Mouse (Mus musculus) erythroblast, adult 5-6 weeks (primary cell): ENCODE data around the gene A630095N17Rik. TPM values are rescaled to one million over a fixed set of nuclear protein-coding genes. Genes with fewer than 3 reads are reported as not detected.

Source experiments
- ATAC-seq: replicated peaks from 2 replicates; pipeline ENCODE4 v1.8.0; 2016; ENCODE audit warnings: moderate number of reproducible peaks, mild to moderate bottlenecking, moderate TSS enrichment, inconsistent platforms; ENCODE audit not compliant: poor library complexity, low FRiP score, severe bottlenecking
- total RNA-seq, 2 experiments: library from RNA; stranded (forward) in 1 of 2; stranded (reverse) in 1 of 2; fragments of 150-400 nt in 1 of 2; fragments of 200-764, 138-1000 nt in 1 of 2; gene quantifications; 2 replicates each; pipeline versions ENCODE4 v1.2.3 to v1.2.4; 2015 to 2017; ENCODE audit warnings: low replicate concordance in 2 of 2

A630095N17Rik gene
- total RNA-seq, 2 experiments from 2014 or later = not detected

DNA sequence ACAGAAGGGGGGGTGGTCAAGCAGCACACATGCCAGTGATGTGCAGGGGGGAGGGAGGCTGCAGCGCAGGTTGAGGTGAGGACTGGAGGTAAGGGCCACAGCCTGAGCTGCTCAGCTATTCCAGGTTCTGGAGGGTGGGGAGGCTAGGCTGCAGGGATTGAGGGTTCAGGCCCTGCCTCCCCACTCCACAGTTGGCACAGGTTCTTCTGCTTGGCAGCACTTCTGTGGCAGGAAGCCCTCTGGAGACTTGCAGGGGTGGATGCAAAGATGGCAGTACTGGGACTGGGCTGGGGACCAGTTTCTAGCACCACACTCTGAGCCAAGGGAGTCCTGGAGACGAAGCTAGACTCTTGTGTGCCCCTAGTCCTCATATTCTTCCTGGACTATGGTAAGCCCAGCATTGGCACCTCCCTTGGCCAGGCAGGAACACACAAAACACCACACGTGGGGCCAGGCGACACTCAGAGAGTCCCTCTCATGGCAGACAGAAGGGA, 50.5 kb downstream of the A630095N17Rik start:
- no peak for ATAC-seq

DNA sequence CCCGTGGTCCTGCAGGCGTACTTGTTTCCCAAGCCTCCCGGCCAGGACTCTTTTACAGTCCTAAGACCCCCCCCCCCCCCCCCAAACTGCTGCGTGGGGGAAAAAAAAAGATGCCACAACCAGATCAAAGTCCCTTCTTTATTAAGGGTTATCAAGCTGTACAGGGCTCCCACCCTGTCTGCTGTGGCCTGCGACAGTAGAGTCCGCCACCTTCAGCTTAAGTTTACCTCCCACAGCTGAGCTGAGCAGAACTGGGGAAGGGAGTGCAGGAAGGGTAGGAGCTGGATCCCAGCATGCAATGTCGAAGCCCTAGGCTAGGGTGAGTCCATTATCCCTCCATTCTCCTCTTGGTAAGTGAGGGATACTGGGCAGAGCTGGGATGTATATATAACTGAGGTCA, 51.2 kb downstream of the A630095N17Rik start:
- no peak for ATAC-seq

GRCm38 (mm10) chr1:75180105-75180590, 51.8 kb downstream of the A630095N17Rik start, which contains the start of gene Abcb6:
TSS of gene Abcb6 (minus strand) at chr1:75180392.
- peak; percentile 81 for ATAC-seq

GRCm38 (mm10) chr1:75179334-75180104, 52.4 kb downstream of the A630095N17Rik start:
- ATAC-seq = peak; percentile 70

Other genes with a start within 250 kb of the A630095N17Rik start
- gene Nhej1, start 106.9 kb downstream of the A630095N17Rik start, total RNA-seq (2015; ENCODE audit: low replicate concordance) = 0.77 and 8.2 TPM in 2 replicates
- 4.0 and 10.0 TPM in 2 replicates for gene Nhej1, start 106.9 kb downstream of the A630095N17Rik start, total RNA-seq (2017; ENCODE audit: low replicate concordance)
- 1.3 and 3.5 TPM in 2 replicates for gene Slc23a3, start 98.2 kb downstream of the A630095N17Rik start, total RNA-seq (2015; ENCODE audit: low replicate concordance)
- gene Slc23a3, start 98.2 kb downstream of the A630095N17Rik start, total RNA-seq (2017; ENCODE audit: low replicate concordance) = 0.28 and 0.60 TPM in 2 replicates
- gene Cnppd1, start 89.4 kb downstream of the A630095N17Rik start, total RNA-seq (2015; ENCODE audit: low replicate concordance) = 41.6 and 42.7 TPM in 2 replicates
- 135 and 169 TPM in 2 replicates for gene Cnppd1, start 89.4 kb downstream of the A630095N17Rik start, total RNA-seq (2017; ENCODE audit: low replicate concordance)
- gene Retreg2, start 89.3 kb downstream of the A630095N17Rik start, total RNA-seq (2015; ENCODE audit: low replicate concordance) = 30.7 and 38.0 TPM in 2 replicates
- gene Retreg2, start 89.3 kb downstream of the A630095N17Rik start, total RNA-seq (2017; ENCODE audit: low replicate concordance) = 45.0 and 54.0 TPM in 2 replicates
- gene Zfand2b, start 63.5 kb downstream of the A630095N17Rik start, total RNA-seq (2015; ENCODE audit: low replicate concordance) = 15.9 and 28.2 TPM in 2 replicates
- gene Zfand2b, start 63.5 kb downstream of the A630095N17Rik start, total RNA-seq (2017; ENCODE audit: low replicate concordance) = 43.3 and 49.6 TPM in 2 replicates
- 78.2 and 93.0 TPM in 2 replicates for gene Abcb6, start 51.7 kb downstream of the A630095N17Rik start, total RNA-seq (2015; ENCODE audit: low replicate concordance)
- 62.9 and 70.7 TPM in 2 replicates for gene Abcb6, start 51.7 kb downstream of the A630095N17Rik start, total RNA-seq (2017; ENCODE audit: low replicate concordance)
- 8.3 and 10.4 TPM in 2 replicates for gene Ankzf1, start 40.0 kb downstream of the A630095N17Rik start, total RNA-seq (2015; ENCODE audit: low replicate concordance)
- gene Ankzf1, start 40.0 kb downstream of the A630095N17Rik start, total RNA-seq (2017; ENCODE audit: low replicate concordance) = 34.5 and 39.0 TPM in 2 replicates
- gene Atg9a, start 39.9 kb downstream of the A630095N17Rik start, total RNA-seq (2015; ENCODE audit: low replicate concordance) = 107 and 131 TPM in 2 replicates
- 137 and 142 TPM in 2 replicates for gene Atg9a, start 39.9 kb downstream of the A630095N17Rik start, total RNA-seq (2017; ENCODE audit: low replicate concordance)
- gene Glb1l, start 21.3 kb downstream of the A630095N17Rik start, total RNA-seq (2015; ENCODE audit: low replicate concordance) = 12.3 and 12.9 TPM in 2 replicates
- gene Glb1l, start 21.3 kb downstream of the A630095N17Rik start, total RNA-seq (2017; ENCODE audit: low replicate concordance) = 8.1 and 8.6 TPM in 2 replicates
- gene Stk16, start 21.3 kb downstream of the A630095N17Rik start, total RNA-seq (2015; ENCODE audit: low replicate concordance) = 50.4 and 76.9 TPM in 2 replicates
- 31.3 and 50.2 TPM in 2 replicates for gene Stk16, start 21.3 kb downstream of the A630095N17Rik start, total RNA-seq (2017; ENCODE audit: low replicate concordance)
- 433 and 471 TPM in 2 replicates for gene Tuba4a, start 12.2 kb downstream of the A630095N17Rik start, total RNA-seq (2015; ENCODE audit: low replicate concordance)
- 280 and 368 TPM in 2 replicates for gene Tuba4a, start 12.2 kb downstream of the A630095N17Rik start, total RNA-seq (2017; ENCODE audit: low replicate concordance)
- gene Dnajb2, start 4.3 kb upstream of the A630095N17Rik start, total RNA-seq (2015; ENCODE audit: low replicate concordance) = 186 and 231 TPM in 2 replicates
- gene Dnajb2, start 4.3 kb upstream of the A630095N17Rik start, total RNA-seq (2017; ENCODE audit: low replicate concordance) = 524 and 744 TPM in 2 replicates
- gene Ptprn, start 32.4 kb upstream of the A630095N17Rik start, total RNA-seq (2015; ENCODE audit: low replicate concordance) = not detected in 2 replicates
- not detected in 2 replicates for gene Ptprn, start 32.4 kb upstream of the A630095N17Rik start, total RNA-seq (2017; ENCODE audit: low replicate concordance)
- not detected in 2 replicates for gene Resp18, start 46.3 kb upstream of the A630095N17Rik start, total RNA-seq (2015; ENCODE audit: low replicate concordance)
- gene Resp18, start 46.3 kb upstream of the A630095N17Rik start, total RNA-seq (2017; ENCODE audit: low replicate concordance) = not detected in 2 replicates
- gene Dnpep, start 85.9 kb upstream of the A630095N17Rik start, total RNA-seq (2015; ENCODE audit: low replicate concordance) = 14.0 and 20.3 TPM in 2 replicates
- 7.7 and 11.8 TPM in 2 replicates for gene Dnpep, start 85.9 kb upstream of the A630095N17Rik start, total RNA-seq (2017; ENCODE audit: low replicate concordance)
- not detected in 2 replicates for gene Des, start 128.2 kb upstream of the A630095N17Rik start, total RNA-seq (2015; ENCODE audit: low replicate concordance)
- gene Des, start 128.2 kb upstream of the A630095N17Rik start, total RNA-seq (2017; ENCODE audit: low replicate concordance) = not detected in 2 replicates
- gene Speg, start 143.2 kb upstream of the A630095N17Rik start, total RNA-seq (2015; ENCODE audit: low replicate concordance) = not detected in 2 replicates
- 1.7 TPM in 1 of 2 replicates, not detected in the other for gene Speg, start 143.2 kb upstream of the A630095N17Rik start, total RNA-seq (2017; ENCODE audit: low replicate concordance)
- gene Gmppa, start 203.8 kb upstream of the A630095N17Rik start, total RNA-seq (2015; ENCODE audit: low replicate concordance) = 2.9 and 14.4 TPM in 2 replicates
- gene Gmppa, start 203.8 kb upstream of the A630095N17Rik start, total RNA-seq (2017; ENCODE audit: low replicate concordance) = 6.1 and 20.1 TPM in 2 replicates
- not detected in 2 replicates for gene Asic4, start 218.3 kb upstream of the A630095N17Rik start, total RNA-seq (2015; ENCODE audit: low replicate concordance)
- not detected in 2 replicates for gene Asic4, start 218.3 kb upstream of the A630095N17Rik start, total RNA-seq (2017; ENCODE audit: low replicate concordance)
- gene Chpf, start 247.2 kb upstream of the A630095N17Rik start, total RNA-seq (2015; ENCODE audit: low replicate concordance) = 0.42 TPM in 1 of 2 replicates, not detected in the other
- 0.26 and 1.3 TPM in 2 replicates for gene Chpf, start 247.2 kb upstream of the A630095N17Rik start, total RNA-seq (2017; ENCODE audit: low replicate concordance)
- gene Tmem198, start 247.4 kb upstream of the A630095N17Rik start, total RNA-seq (2015; ENCODE audit: low replicate concordance) = not detected in 2 replicates
- not detected in 2 replicates for gene Tmem198, start 247.4 kb upstream of the A630095N17Rik start, total RNA-seq (2017; ENCODE audit: low replicate concordance)